Mouse (Mus musculus): ENCODE data around the gene Kcnk1.

The Kcnk1 gene

GRCm38 (mm10) chr8:125996031-125996839 is 1.3 kb downstream of the Kcnk1 start:
- DNase-seq (ENCODE audit: low spot score): no peak

- DNase-seq (ENCODE audit: low spot score): no peak
Measured at GRCm38 (mm10) chr8:125996980-125997379, 2.0 kb downstream of the Kcnk1 start.

GRCm38 (mm10) chr8:125997550-125997949 is 2.6 kb downstream of the Kcnk1 start:
- no peak for DNase-seq (ENCODE audit: low spot score)

GRCm38 (mm10) chr8:125999842-126000395 is 4.9 kb downstream of the Kcnk1 start:
- no peak for DNase-seq (ENCODE audit: low spot score)

- no peak for DNase-seq (ENCODE audit: low spot score)
Measured at GRCm38 (mm10) chr8:126003546-126003945, 8.6 kb downstream of the Kcnk1 start.

- no peak for DNase-seq (ENCODE audit: low spot score)
Measured at GRCm38 (mm10) chr8:126004953-126005352, 10.0 kb downstream of the Kcnk1 start.

GRCm38 (mm10) chr8:126006310-126006990 is 11.5 kb downstream of the Kcnk1 start:
- DNase-seq (ENCODE audit: low spot score): no peak

GRCm38 (mm10) chr8:126007538-126008330 is 12.8 kb downstream of the Kcnk1 start:
- no peak for DNase-seq (ENCODE audit: low spot score)

- DNase-seq (ENCODE audit: low spot score): no peak
Measured at GRCm38 (mm10) chr8:126008945-126009344, 14.0 kb downstream of the Kcnk1 start.

- no peak for DNase-seq (ENCODE audit: low spot score)
Measured at GRCm38 (mm10) chr8:126010900-126011299, 15.9 kb downstream of the Kcnk1 start.

- no peak for DNase-seq (ENCODE audit: low spot score)
Measured at GRCm38 (mm10) chr8:126012334-126012733, 17.4 kb downstream of the Kcnk1 start.

- DNase-seq (ENCODE audit: low spot score): no peak
Measured at GRCm38 (mm10) chr8:126013646-126014045, 18.7 kb downstream of the Kcnk1 start.

- DNase-seq (ENCODE audit: low spot score): no peak
Measured at GRCm38 (mm10) chr8:126021932-126022331, 27.0 kb downstream of the Kcnk1 start.

- DNase-seq (ENCODE audit: low spot score): no peak
Measured at GRCm38 (mm10) chr8:126023706-126024305, 28.8 kb downstream of the Kcnk1 start.

- DNase-seq (ENCODE audit: low spot score): no peak
Measured at GRCm38 (mm10) chr8:126024891-126025290, 29.9 kb downstream of the Kcnk1 start.

GRCm38 (mm10) chr8:126026121-126026520 is 31.2 kb downstream of the Kcnk1 start:
- DNase-seq (ENCODE audit: low spot score): no peak

- no peak for DNase-seq (ENCODE audit: low spot score)
Measured at GRCm38 (mm10) chr8:126026584-126026983, 31.6 kb downstream of the Kcnk1 start.

GRCm38 (mm10) chr8:126027486-126027885 is 32.5 kb downstream of the Kcnk1 start:
- no peak for DNase-seq (ENCODE audit: low spot score)

GRCm38 (mm10) chr8:126028941-126029340 is 34.0 kb downstream of the Kcnk1 start:
- no peak for DNase-seq (ENCODE audit: low spot score)

- no peak for DNase-seq (ENCODE audit: low spot score)
Measured at GRCm38 (mm10) chr8:126032776-126033175, 37.8 kb downstream of the Kcnk1 start.

GRCm38 (mm10) chr8:126035046-126035445 is 40.1 kb downstream of the Kcnk1 start:
- no peak for DNase-seq (ENCODE audit: low spot score)

GRCm38 (mm10) chr8:126036340-126036739 is 41.4 kb downstream of the Kcnk1 start:
- DNase-seq (ENCODE audit: low spot score): no peak

Data from left cerebral cortex, adult 11 months (tissue).